Mouse (Mus musculus) MEL (cell line): Measurements from ENCODE around the gene Gm20388. TPM values are rescaled to one million over a fixed set of nuclear protein-coding genes. Genes with fewer than 3 reads are reported as not detected.

Experiments
- DNase-seq: peaks from one replicate; pipeline ENCODE4 v3.0.0; 2011; ENCODE audit warnings: low read depth, low spot score
- H3K27ac ChIP-seq: 2 replicates; pipeline ENCODE4 v1.5.1; 2012; ENCODE audit warnings: low read depth, mild to moderate bottlenecking, control low read depth, low read length, moderate library complexity; ENCODE audit not compliant: control insufficient read depth
- H3K27me3 ChIP-seq, 2 experiments: fragments of 150-350 bp in 1 of 2; sonication (generic) in 1 of 2; 2 replicates each; pipeline ENCODE4 v1.6.1; 2012; ENCODE audit warnings: low read length in 2 of 2, mild to moderate bottlenecking in 2 of 2, improper control_type of control experiment in 1 of 2, moderate library complexity in 1 of 2; ENCODE audit not compliant: insufficient read depth in 2 of 2, control insufficient read depth in 1 of 2
- H3K36me3 ChIP-seq, 2 experiments: 2 replicates each; pipeline ENCODE4 v1.6.1; 2012 to 2014; ENCODE audit warnings: low read length in 2 of 2, improper control_type of control experiment in 1 of 2, inconsistent platforms in 1 of 2, mild to moderate bottlenecking in 1 of 2; ENCODE audit not compliant: insufficient read depth in 2 of 2, control insufficient read depth in 1 of 2
- H3K4me1 ChIP-seq, 2 experiments: fragments of 150-350 bp in 1 of 2; sonication (generic) in 1 of 2; 2 replicates each; pipeline ENCODE4 v1.6.1; 2012; ENCODE audit warnings: low read length in 2 of 2, improper control_type of control experiment in 1 of 2, mild to moderate bottlenecking in 1 of 2; ENCODE audit not compliant: insufficient read depth in 2 of 2, control insufficient read depth in 1 of 2
- H3K4me3 ChIP-seq, 2 experiments: fragments of 150-350 bp in 1 of 2; sonication (generic) in 1 of 2; 2 replicates each; pipeline ENCODE4 v1.5.1; 2012; ENCODE audit warnings: low read depth in 2 of 2, low read length in 2 of 2, mild to moderate bottlenecking in 2 of 2, moderate library complexity in 2 of 2, control low read depth in 1 of 2, improper control_type of control experiment in 1 of 2; ENCODE audit not compliant: control insufficient read depth in 1 of 2, insufficient read depth in 1 of 2
- H3K79me2 ChIP-seq: 2 replicates; pipeline ENCODE4 v1.6.1; 2012; ENCODE audit warnings: mild to moderate bottlenecking, low read length, moderate library complexity; ENCODE audit not compliant: control insufficient read depth, poor library complexity, insufficient read depth
- H3K9ac ChIP-seq: 2 replicates; pipeline ENCODE4 v1.6.1; 2012; ENCODE audit warnings: low read depth, mild to moderate bottlenecking, control low read depth, low read length, moderate library complexity; ENCODE audit not compliant: control insufficient read depth, poor library complexity, severe bottlenecking
- H3K9me3 ChIP-seq: fragments of 150-350 bp; sonication (generic); replicated peaks from 2 replicates; pipeline ENCODE4 v1.6.1; 2012; ENCODE audit warnings: mild to moderate bottlenecking, low read length, improper control_type of control experiment, moderate library complexity; ENCODE audit not compliant: insufficient read depth
- BHLHE40 ChIP-seq: IDR thresholded peaks from 2 replicates; pipeline ENCODE4 v1.6.1; 2012; ENCODE audit warnings: low read depth, mild to moderate bottlenecking, inconsistent platforms, low read length, improper control_type of control experiment, borderline replicate concordance
- E2F4 ChIP-seq: IDR thresholded peaks from 2 replicates; pipeline ENCODE4 v1.6.1; 2011; ENCODE audit warnings: low read depth, low read length, improper control_type of control experiment, borderline replicate concordance
- EP300 ChIP-seq, 2 experiments: IDR thresholded peaks; 2 replicates each; pipeline ENCODE4 v1.6.1; 2011; ENCODE audit warnings: improper control_type of control experiment in 2 of 2, low read length in 2 of 2, low read depth in 1 of 2, mild to moderate bottlenecking in 1 of 2
- ETS1 ChIP-seq: IDR thresholded peaks from 2 replicates; pipeline ENCODE4 v1.6.1; 2012; ENCODE audit warnings: low read depth, mild to moderate bottlenecking, inconsistent platforms, low read length, improper control_type of control experiment, moderate library complexity
- GABPA ChIP-seq: IDR thresholded peaks from 2 replicates; pipeline ENCODE4 v1.6.1; 2012; ENCODE audit warnings: low read depth, mild to moderate bottlenecking, inconsistent platforms, low read length, improper control_type of control experiment, moderate library complexity
- GATA1 ChIP-seq: IDR thresholded peaks from 2 replicates; pipeline ENCODE4 v1.6.1; 2011; ENCODE audit warnings: low read depth, low read length, improper control_type of control experiment
- JUND ChIP-seq: IDR thresholded peaks from 2 replicates; pipeline ENCODE4 v1.6.1; 2011; ENCODE audit warnings: low read depth, mild to moderate bottlenecking, improper control_type of control experiment, low read length
- MAFK ChIP-seq: IDR thresholded peaks from 2 replicates; pipeline ENCODE4 v1.6.1; 2011; ENCODE audit warnings: low read depth, mild to moderate bottlenecking, low read length, improper control_type of control experiment, borderline replicate concordance
- MEF2A ChIP-seq: IDR thresholded peaks from 2 replicates; pipeline ENCODE4 v1.6.1; 2014; ENCODE audit warnings: low read depth, mild to moderate bottlenecking, inconsistent platforms, low read length, improper control_type of control experiment; ENCODE audit not compliant: poor library complexity, insufficient replicate concordance, severe bottlenecking; ENCODE audit errors: extremely low read depth
- MXI1 ChIP-seq: IDR thresholded peaks from 2 replicates; pipeline ENCODE4 v1.6.1; 2011; ENCODE audit warnings: mild to moderate bottlenecking, low read depth, low read length, improper control_type of control experiment
- MYB ChIP-seq: IDR thresholded peaks from 2 replicates; pipeline ENCODE4 v1.6.1; 2011; ENCODE audit warnings: mild to moderate bottlenecking, low read depth, low read length, improper control_type of control experiment
- NELFE ChIP-seq: IDR thresholded peaks from 2 replicates; pipeline ENCODE4 v1.6.1; 2011; ENCODE audit warnings: low read depth, low read length, improper control_type of control experiment
- NRF1 ChIP-seq: IDR thresholded peaks from 2 replicates; pipeline ENCODE4 v1.6.1; 2014; ENCODE audit warnings: low read depth, mild to moderate bottlenecking, inconsistent platforms, low read length, improper control_type of control experiment, moderate library complexity; ENCODE audit not compliant: poor library complexity, insufficient read depth, severe bottlenecking
- POLR2A ChIP-seq, 2 experiments: IDR thresholded peaks; 2 replicates each; pipeline ENCODE4 v1.6.1; 2011 to 2012; ENCODE audit warnings: low read length in 2 of 2, mild to moderate bottlenecking in 2 of 2, control low read depth in 1 of 2, improper control_type of control experiment in 1 of 2, low read depth in 1 of 2, moderate library complexity in 1 of 2; ENCODE audit not compliant: control insufficient read depth in 1 of 2, insufficient read depth in 1 of 2, poor library complexity in 1 of 2
- POLR2AphosphoS2 ChIP-seq: IDR thresholded peaks from 2 replicates; pipeline ENCODE4 v1.6.1; 2011; ENCODE audit warnings: low read length, improper control_type of control experiment
- RCOR1 ChIP-seq: IDR thresholded peaks from 2 replicates; pipeline ENCODE4 v1.6.1; 2012; ENCODE audit warnings: low read depth, mild to moderate bottlenecking, inconsistent platforms, low read length, improper control_type of control experiment
- TAL1 ChIP-seq: IDR thresholded peaks from 2 replicates; pipeline ENCODE4 v1.6.1; 2012; ENCODE audit warnings: mild to moderate bottlenecking, inconsistent platforms, low read length, moderate library complexity, mixed read lengths
- TBP ChIP-seq: IDR thresholded peaks from 2 replicates; pipeline ENCODE4 v1.8.0; 2011; ENCODE audit warnings: low read depth, low read length, improper control_type of control experiment
- ZKSCAN1 ChIP-seq: IDR thresholded peaks from 2 replicates; pipeline ENCODE4 v1.6.1; 2012; ENCODE audit warnings: low read depth, mild to moderate bottlenecking, inconsistent platforms, low read length, improper control_type of control experiment, moderate library complexity
- ZMIZ1 ChIP-seq: IDR thresholded peaks from 2 replicates; pipeline ENCODE4 v1.6.1; 2012; ENCODE audit warnings: low read depth, mild to moderate bottlenecking, inconsistent platforms, low read length, improper control_type of control experiment, moderate library complexity
- polyA plus RNA-seq, 2 experiments: library from polyadenylated mRNA; stranded (reverse) in 1 of 2; unstranded in 1 of 2; fragments of >175 nt in 1 of 2; fragments of >200 nt in 1 of 2; gene quantifications; 2 replicates each; pipeline versions ENCODE4 v1.2.1 to v1.2.4; 2012; ENCODE audit warnings: low replicate concordance in 2 of 2, low read depth in 1 of 2; ENCODE audit not compliant: insufficient read length in 2 of 2, insufficient read depth in 1 of 2, missing spikeins in 1 of 2
- total RNA-seq: library from RNA; depleted of rRNA; stranded (reverse); fragments of 300-350 nt; gene quantifications from 2 replicates; pipeline ENCODE4 v1.2.3, GENCODE M21; 2012

Gene Gm20388
- total and polyA plus RNA-seq, 3 experiments: 11.1 to 17.8 TPM; not detected in 1

GRCm38 (mm10) chr8:120728488-120729160 lies 818.0 kb downstream of the Gm20388 start:
- no peak for DNase-seq
- H3K4me1 ChIP-seq: no peaks in the 10 kb centered on the region
- H3K79me2 ChIP-seq: no peaks in the 10 kb centered on the region
- H3K9me3 ChIP-seq: no peaks in the 10 kb centered on the region
- no peak overlapping the region for H3K9ac ChIP-seq
- TF ChIP-seq MAFK (no peak), E2F4 (no peak)
- TF ChIP-seq, all 39 proteins: peak for 0
- no peaks in the 10 kb centered on the region for H3K36me3 ChIP-seq
- H3K4me3 ChIP-seq: no peak overlapping the region
- H3K27me3 ChIP-seq: no peaks in the 10 kb centered on the region
- H3K27ac ChIP-seq: no peak overlapping the region

DNA sequence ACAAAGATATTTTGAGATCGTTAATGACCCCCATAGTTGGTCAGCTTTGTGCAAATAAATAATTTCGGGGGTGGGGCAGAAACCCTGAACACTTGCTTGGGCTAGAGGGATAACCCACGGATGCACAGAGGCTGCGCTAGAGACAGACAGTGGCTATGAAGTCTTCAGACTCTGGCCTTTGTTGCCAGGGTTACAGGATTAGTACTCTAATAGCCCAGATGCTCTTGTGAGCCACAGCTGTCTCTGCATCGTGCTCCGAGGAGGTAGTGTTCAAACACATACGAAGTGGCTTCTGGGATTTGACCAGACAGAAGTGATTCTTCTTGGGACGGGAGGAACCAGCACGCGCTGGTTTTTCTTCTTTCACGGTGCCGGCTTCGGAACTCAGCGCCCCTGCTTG lies 820.9 kb downstream of the Gm20388 start:
- Histone ChIP-seq H3K9ac (no peak overlapping the region), H3K36me3 (no peaks in the 10 kb centered on the region), H3K27ac (no peak overlapping the region), H3K9me3 (no peaks in the 10 kb centered on the region), H3K27me3 (no peaks in the 10 kb centered on the region), H3K79me2 (no peaks in the 10 kb centered on the region), H3K4me1 (no peaks in the 10 kb centered on the region), H3K4me3 (no peak overlapping the region)
- no peak for TF ChIP-seq TAL1
- TF ChIP-seq ZKSCAN1: no peak
- TF ChIP-seq BHLHE40: no peak
- TF ChIP-seq ZMIZ1: no peak
- TF ChIP-seq MXI1: no peak
- DNase-seq: no peak

GRCm38 (mm10) chr8:120732068-120732467 lies 821.4 kb downstream of the Gm20388 start:
- no peak overlapping the region for H3K9ac ChIP-seq
- H3K27ac ChIP-seq: no peak overlapping the region
- no peaks in the 10 kb centered on the region for H3K27me3 ChIP-seq
- no peaks in the 10 kb centered on the region for H3K4me1 ChIP-seq
- no peaks in the 10 kb centered on the region for H3K36me3 ChIP-seq
- H3K79me2 ChIP-seq: no peaks in the 10 kb centered on the region
- TF ChIP-seq NRF1 (no peak), POLR2A (IDR thresholded peaks at IDR 0.05; ENCODE audit: control insufficient read depth in 1 of 2, insufficient read depth in 1 of 2, low read depth in 1 of 2, low read length in 2 of 2, poor library complexity in 1 of 2) (no peak), GABPA (no peak), TBP (no peak), POLR2AphosphoS2 (no peak), NELFE (no peak), ETS1 (no peak), EP300 (IDR thresholded peaks at IDR 0.05; ENCODE audit: low read depth in 1 of 2, low read length in 2 of 2) (no peak), BHLHE40 (no peak), MEF2A (no peak), GATA1 (no peak), MYB (no peak), RCOR1 (no peak), JUND (no peak), MXI1 (no peak), ZKSCAN1 (no peak)
- no peak for DNase-seq
- no peak overlapping the region for H3K4me3 ChIP-seq
- no peaks in the 10 kb centered on the region for H3K9me3 ChIP-seq
